Mouse (Mus musculus) limb, embryonic 15.5 days (tissue): Measurements from ENCODE around the gene Ugt1a6a. TPM values are rescaled to one million over a fixed set of nuclear protein-coding genes. Genes with fewer than 3 reads are reported as not detected.
A peak's percentile ranks its signal among the peaks of the same experiment; 100 is the strongest.
"Not testable (repeated sequence)": the region's sequence is repeated elsewhere in the genome, so short reads cannot be mapped to it uniquely, and the experiment has no call there.

Experiments
- ATAC-seq: fragments of 200-750 bp; cut with Nextera tagmentation; 2 replicates; pipeline ENCODE4 v1.8.0; 2017; ENCODE audit warnings: low read depth, moderate TSS enrichment; ENCODE audit not compliant: insufficient number of reproducible peaks, low FRiP score, low TSS enrichment
- H3K27ac ChIP-seq: fragments of 300-500 bp; sonication (generic); 2 replicates; pipeline ENCODE4 v1.5.1; 2015; ENCODE audit warnings: moderate library complexity, mild to moderate bottlenecking, inconsistent platforms
- H3K27me3 ChIP-seq: fragments of 300-500 bp; sonication (generic); 2 replicates; pipeline ENCODE4 v1.6.1; 2015; ENCODE audit warnings: inconsistent platforms
- H3K36me3 ChIP-seq: fragments of 300-500 bp; sonication (generic); 2 replicates; pipeline ENCODE4 v1.6.1; 2015; ENCODE audit warnings: inconsistent platforms
- H3K4me1 ChIP-seq: fragments of 300-500 bp; sonication (generic); 2 replicates; pipeline ENCODE4 v1.6.1; 2015; ENCODE audit warnings: inconsistent platforms
- H3K4me2 ChIP-seq: fragments of 300-500 bp; sonication (generic); 2 replicates; pipeline ENCODE4 v1.6.1; 2015; ENCODE audit warnings: mild to moderate bottlenecking, inconsistent platforms
- H3K4me3 ChIP-seq: fragments of 300-500 bp; sonication (generic); 2 replicates; pipeline ENCODE4 v1.5.1; 2015; ENCODE audit warnings: mild to moderate bottlenecking, inconsistent platforms
- H3K9ac ChIP-seq: fragments of 300-500 bp; sonication (generic); 2 replicates; pipeline ENCODE4 v1.6.1; 2015; ENCODE audit warnings: inconsistent platforms
- H3K9me3 ChIP-seq: fragments of 300-500 bp; sonication (generic); 2 replicates; pipeline ENCODE4 v1.6.1; 2016; ENCODE audit warnings: inconsistent platforms
- WGBS: fragments of 180-500 bp; shearing (Covaris S2); methylation state at CpG from one replicate; pipeline ENCODE4 v1.1.7; 2015; 5-methylcytosine and 5-hydroxymethylcytosine counted together
- polyA plus RNA-seq: library from polyadenylated mRNA; unstranded; fragments of >200 nt; fragmentation: Nextera tagmentation; extraction: Ambion mirVana; gene quantifications from 2 replicates; pipeline ENCODE4 v1.2.1, GENCODE M21; 2015

Ugt1a6a gene
- polyA plus RNA-seq: 7.5 and 8.1 TPM in 2 replicates

GRCm38 (mm10) chr1:88134457-88135011 is at the start of gene Ugt1a6a:
Gene Ugt1a6a (plus strand): TSS chr1:88134809.
- not testable (repeated sequence) for H3K9me3 ChIP-seq, H3K4me1 ChIP-seq, H3K4me2 ChIP-seq, H3K27me3 ChIP-seq, H3K36me3 ChIP-seq, ATAC-seq, H3K4me3 ChIP-seq, H3K9ac ChIP-seq
- 38% methylated on average over 5 of the region's 5 CpGs for WGBS
- H3K27ac ChIP-seq: peak within 1 kb of the TSS; percentile 69

- Histone ChIP-seq H3K27ac (no peak overlapping the region), H3K4me1 (no peaks in the 10 kb centered on the region), H3K9ac (no peak overlapping the region), H3K4me2 (no peak overlapping the region), H3K9me3 (no peaks in the 10 kb centered on the region), H3K4me3 (no peak overlapping the region), H3K36me3 (no peaks in the 10 kb centered on the region), H3K27me3 (no peaks in the 10 kb centered on the region)
- 54% methylated on average over 1 of the region's 1 CpGs for WGBS
- no peak for ATAC-seq
Measured at GRCm38 (mm10) chr1:88086125-88086524, 48.5 kb upstream of the Ugt1a6a start.

- H3K27me3 ChIP-seq: no peaks in the 10 kb centered on the region
- WGBS: 75% methylated on average over 3 of the region's 3 CpGs
- H3K36me3 ChIP-seq: no peaks in the 10 kb centered on the region
- ATAC-seq: no peak
- no peak within 1 kb of the TSS for H3K4me3 ChIP-seq
- no peak within 1 kb of the TSS for H3K9ac ChIP-seq
- no peak within 1 kb of the TSS for H3K27ac ChIP-seq
- no peaks in the 10 kb centered on the region for H3K4me1 ChIP-seq
- H3K9me3 ChIP-seq: no peaks in the 10 kb centered on the region
- no peak within 1 kb of the TSS for H3K4me2 ChIP-seq
Measured at GRCm38 (mm10) chr1:88087513-88087912, 47.1 kb upstream of the Ugt1a6a start, which contains the start of gene Ugt1a8. Gene Ugt1a8 (plus strand): TSS chr1:88087813.

GRCm38 (mm10) chr1:88092341-88092740 is 42.3 kb upstream of the Ugt1a6a start:
- Histone ChIP-seq H3K9me3 (no peaks in the 10 kb centered on the region), H3K4me3 (no peak overlapping the region), H3K27me3 (no peaks in the 10 kb centered on the region), H3K9ac (no peak overlapping the region), H3K4me2 (no peak overlapping the region), H3K4me1 (peaks cover 15% of the 10 kb centered on the region; the same call in 1 of the 2 replicates), H3K27ac (no peak overlapping the region), H3K36me3 (no peaks in the 10 kb centered on the region)
- no peak for ATAC-seq

GRCm38 (mm10) chr1:88094270-88094676 is 40.3 kb upstream of the Ugt1a6a start:
- ATAC-seq, H3K36me3 ChIP-seq, H3K4me3 ChIP-seq, H3K9me3 ChIP-seq, H3K9ac ChIP-seq, H3K4me2 ChIP-seq, H3K27me3 ChIP-seq: not testable (repeated sequence)
- 76% methylated on average over 3 of the region's 3 CpGs for WGBS
- peak overlapping the region; percentile 86 for H3K27ac ChIP-seq
- H3K4me1 ChIP-seq: peaks cover 15% of the 10 kb centered on the region; the same call in 1 of the 2 replicates

GRCm38 (mm10) chr1:88094941-88095492 is 39.6 kb upstream of the Ugt1a6a start, which contains the start of gene Ugt1a7c:
Gene Ugt1a7c (plus strand): TSS chr1:88095062.
- H3K9ac ChIP-seq: no peak within 1 kb of the TSS
- peaks cover 15% of the 10 kb centered on the region; the same call in 1 of the 2 replicates for H3K4me1 ChIP-seq
- H3K9me3 ChIP-seq: no peaks in the 10 kb centered on the region
- peak; percentile 79 for ATAC-seq
- no peaks in the 10 kb centered on the region for H3K36me3 ChIP-seq
- H3K27ac ChIP-seq: peak within 1 kb of the TSS; percentile 86
- H3K4me3 ChIP-seq: peak within 1 kb of the TSS; percentile 16; the same call in 1 of the 2 replicates
- no peaks in the 10 kb centered on the region for H3K27me3 ChIP-seq
- 9% methylated on average over 10 of the region's 10 CpGs for WGBS
- H3K4me2 ChIP-seq: peak within 1 kb of the TSS; percentile 43

- not testable (repeated sequence) for H3K9ac ChIP-seq, H3K4me3 ChIP-seq, H3K9me3 ChIP-seq, H3K4me2 ChIP-seq, H3K27me3 ChIP-seq, ATAC-seq, H3K27ac ChIP-seq, H3K36me3 ChIP-seq
- H3K4me1 ChIP-seq: peaks cover 15% of the 10 kb centered on the region; the same call in 1 of the 2 replicates
- 86% methylated on average over 3 of the region's 3 CpGs for WGBS
Measured at GRCm38 (mm10) chr1:88098546-88098945, 36.1 kb upstream of the Ugt1a6a start.

- not testable (repeated sequence) for H3K36me3 ChIP-seq, H3K9me3 ChIP-seq, H3K27me3 ChIP-seq, H3K4me2 ChIP-seq, H3K9ac ChIP-seq, H3K27ac ChIP-seq, H3K4me3 ChIP-seq, ATAC-seq
- H3K4me1 ChIP-seq: peaks cover 11% of the 10 kb centered on the region; the same call in 1 of the 2 replicates
- 79% methylated on average over 2 of the region's 2 CpGs for WGBS
Measured at GRCm38 (mm10) chr1:88099691-88100090, 34.9 kb upstream of the Ugt1a6a start.

- H3K4me1 ChIP-seq, H3K27me3 ChIP-seq, H3K4me3 ChIP-seq, H3K9ac ChIP-seq, H3K9me3 ChIP-seq, H3K4me2 ChIP-seq, H3K27ac ChIP-seq, H3K36me3 ChIP-seq, ATAC-seq: not testable (repeated sequence)
- WGBS: 57% methylated on average over 3 of the region's 3 CpGs
Measured at GRCm38 (mm10) chr1:88103019-88103418, 31.6 kb upstream of the Ugt1a6a start, which contains the start of gene Ugt1a6b. Gene Ugt1a6b (plus strand): TSS chr1:88103252.

- WGBS: 69% methylated on average over 4 of the region's 5 CpGs
- H3K9ac ChIP-seq, H3K27ac ChIP-seq, H3K4me2 ChIP-seq, H3K4me1 ChIP-seq, H3K27me3 ChIP-seq, H3K36me3 ChIP-seq, H3K9me3 ChIP-seq, ATAC-seq, H3K4me3 ChIP-seq: not testable (repeated sequence)
Measured at GRCm38 (mm10) chr1:88103697-88104468, 30.7 kb upstream of the Ugt1a6a start.

GRCm38 (mm10) chr1:88104667-88105430 is 29.8 kb upstream of the Ugt1a6a start:
- Histone ChIP-seq H3K36me3 (no peaks in the 10 kb centered on the region), H3K4me2 (no peak overlapping the region), H3K27me3 (no peaks in the 10 kb centered on the region), H3K9me3 (no peaks in the 10 kb centered on the region), H3K4me3 (no peak overlapping the region), H3K9ac (no peak overlapping the region), H3K27ac (no peak overlapping the region), H3K4me1 (no peaks in the 10 kb centered on the region)
- no peak for ATAC-seq
- 82% methylated on average over 1 of the region's 1 CpGs for WGBS
